Mouse (Mus musculus) liver, adult 10 weeks (tissue): Measurements from ENCODE around the gene Unkl. TPM values are rescaled to one million over a fixed set of nuclear protein-coding genes. Genes with fewer than 3 reads are reported as not detected.

Experiments
- polyA plus RNA-seq: library from polyadenylated mRNA; stranded (reverse); fragments of 350-450 nt; fragmentation: Illumina TruSeq; extraction: RNeasy Lipid Tissue Mini Kit (QIAGEN cat#74804); gene quantifications from one replicate; pipeline ENCODE4 v1.2.3, GENCODE M21; 2014; ENCODE audit warnings: low read depth, low replicate concordance

Unkl gene
- 14.5 TPM for polyA plus RNA-seq

GRCm38 (mm10) chr17:25188150-25189031 lies at the start of gene Unkl:
TSS of gene Unkl (plus strand) at chr17:25188397.

GRCm38 (mm10) chr17:25162161-25162560 lies 26.0 kb upstream of the Unkl start, which contains the start of gene Ccdc154:
TSS of gene Ccdc154 (plus strand) at chr17:25162461.

GRCm38 (mm10) chr17:25175411-25175810 lies 12.8 kb upstream of the Unkl start, which contains the start of gene Gm38655:
TSS of gene Gm38655 (minus strand) at chr17:25175471.

GRCm38 (mm10) chr17:25184129-25184691 lies 4.0 kb upstream of the Unkl start, which contains the start of gene BC003965:
TSS of gene BC003965 (plus strand) at chr17:25184554.

GRCm38 (mm10) chr17:25239695-25240636 lies 51.8 kb downstream of the Unkl start, which contains the start of the genes Gnptg and Tsr3:
TSS of gene Gnptg (minus strand) at chr17:25240124.
TSS of gene Tsr3 (plus strand) at chr17:25240170.

GRCm38 (mm10) chr17:25256140-25256754 lies 68.0 kb downstream of the Unkl start, which contains the start of gene Baiap3:
TSS of gene Baiap3 (minus strand) at chr17:25256364.

GRCm38 (mm10) chr17:25274571-25275346 lies 86.6 kb downstream of the Unkl start, which contains the start of gene Ube2i:
TSS of gene Ube2i (minus strand) at chr17:25274622.

Other genes with a start within 250 kb of the Unkl start
- 34.7 TPM for gene Jpt2, start 227.7 kb upstream of the Unkl start, polyA plus RNA-seq
- gene Cramp1l, start 172.6 kb upstream of the Unkl start, polyA plus RNA-seq = 3.8 TPM
- gene Ift140, start 172.3 kb upstream of the Unkl start, polyA plus RNA-seq = 1.5 TPM
- 4.9 TPM for gene Tmem204, start 104.8 kb upstream of the Unkl start, polyA plus RNA-seq
- gene Telo2, start 72.4 kb upstream of the Unkl start, polyA plus RNA-seq = 0.85 TPM
- gene Ptx4, start 67.6 kb upstream of the Unkl start, polyA plus RNA-seq = not detected
- 4.5 TPM for gene Clcn7, start 55.0 kb upstream of the Unkl start, polyA plus RNA-seq
- gene Ccdc154, start 25.9 kb upstream of the Unkl start, polyA plus RNA-seq = not detected
- gene Gm38655, start 12.9 kb upstream of the Unkl start, polyA plus RNA-seq = not detected
- gene BC003965, start 3.8 kb upstream of the Unkl start, polyA plus RNA-seq = 10.1 TPM
- 11.4 TPM for gene Gnptg, start 51.7 kb downstream of the Unkl start, polyA plus RNA-seq
- gene Tsr3, start 51.8 kb downstream of the Unkl start, polyA plus RNA-seq = 5.3 TPM
- gene Baiap3, start 68.0 kb downstream of the Unkl start, polyA plus RNA-seq = not detected
- 89.5 TPM for gene Ube2i, start 86.2 kb downstream of the Unkl start, polyA plus RNA-seq
- not detected for gene Prss34, start 110.0 kb downstream of the Unkl start, polyA plus RNA-seq
- not detected for gene Prss28, start 120.2 kb downstream of the Unkl start, polyA plus RNA-seq
- not detected for gene Prss29, start 130.3 kb downstream of the Unkl start, polyA plus RNA-seq
- not detected for gene Tpsab1, start 157.2 kb downstream of the Unkl start, polyA plus RNA-seq
- not detected for gene Tpsb2, start 177.9 kb downstream of the Unkl start, polyA plus RNA-seq
- not detected for gene Tpsg1, start 180.9 kb downstream of the Unkl start, polyA plus RNA-seq
- not detected for gene Cacna1h, start 245.4 kb downstream of the Unkl start, polyA plus RNA-seq